Mouse (Mus musculus) olfactory bulb, adult 2 months (tissue): ENCODE measurements around the gene Htr7. TPM values are rescaled to one million over a fixed set of nuclear protein-coding genes. Genes with fewer than 3 reads are reported as not detected.
A peak's percentile ranks its signal among the peaks of the same experiment; 100 is the strongest.

Experiments
- H3K27ac ChIP-seq: fragments of 200-500 bp; 2 replicates; pipeline ENCODE4 v1.5.1; 2012; ENCODE audit warnings: low read depth, low read length; ENCODE audit not compliant: insufficient read depth
- H3K4me1 ChIP-seq: fragments of 200-500 bp; 2 replicates; pipeline ENCODE4 v1.6.1; 2012; ENCODE audit warnings: low read length; ENCODE audit not compliant: control insufficient read depth, insufficient read depth
- H3K4me3 ChIP-seq: fragments of 200-500 bp; 2 replicates; pipeline ENCODE4 v1.5.1; 2012; ENCODE audit warnings: mild to moderate bottlenecking, low read depth, low read length, moderate library complexity; ENCODE audit not compliant: insufficient read depth
- CTCF ChIP-seq: fragments of 200-500 bp; IDR thresholded peaks from 2 replicates; pipeline ENCODE4 v1.5.1; 2012; ENCODE audit warnings: low read depth, mild to moderate bottlenecking, low read length, moderate library complexity; ENCODE audit not compliant: insufficient read depth
- POLR2A ChIP-seq: fragments of 200-500 bp; IDR thresholded peaks from 2 replicates; pipeline ENCODE4 v1.6.1; 2012; ENCODE audit warnings: mild to moderate bottlenecking, low read depth, low read length, moderate library complexity; ENCODE audit not compliant: insufficient read depth
- WGBS: fragments of 180-500 bp; shearing (Covaris S2); methylation state at CpG from one replicate; pipeline ENCODE4 v1.1.7; 2018; 5-methylcytosine and 5-hydroxymethylcytosine counted together
- polyA plus RNA-seq: library from polyadenylated mRNA; stranded (reverse); fragments of >200 nt; gene quantifications from 2 replicates; pipeline ENCODE4 v1.2.4, GENCODE M21; 2012; ENCODE audit warnings: low replicate concordance; ENCODE audit not compliant: missing spikeins, insufficient read depth, insufficient read length

Htr7 gene
- polyA plus RNA-seq, 1 experiment = not detected

DNA sequence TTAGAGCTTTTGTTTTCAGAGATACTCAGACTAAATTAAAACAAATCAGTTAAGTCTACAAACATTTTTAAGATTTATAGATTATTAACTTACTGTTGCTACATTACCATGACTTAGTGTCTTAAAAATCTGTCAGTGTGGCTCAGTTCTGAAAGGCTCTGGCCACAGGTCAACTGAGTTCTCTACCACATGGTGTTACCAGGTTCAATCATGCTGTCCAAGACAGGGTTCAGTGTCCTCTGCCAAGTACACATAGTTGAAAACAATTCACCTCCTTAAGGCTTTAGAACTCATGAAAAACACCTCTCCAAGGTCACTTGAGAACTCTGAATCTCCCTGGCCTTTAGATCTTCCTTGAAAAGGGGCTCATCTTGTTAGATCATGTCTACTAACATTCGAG lies 69.8 kb downstream of the Htr7 start:
- Histone ChIP-seq H3K4me1 (no peaks in the 10 kb centered on the region), H3K27ac (no peak overlapping the region), H3K4me3 (no peak overlapping the region)
- no peak for TF ChIP-seq POLR2A
- no peak for TF ChIP-seq CTCF
- WGBS = 80% methylated on average over 1 of the region's 1 CpGs

- TF ChIP-seq CTCF (no peak), POLR2A (no peak)
- Histone ChIP-seq H3K4me1 (no peaks in the 10 kb centered on the region), H3K4me3 (no peak overlapping the region), H3K27ac (no peak overlapping the region)
These were observed 82.6 kb downstream of the Htr7 start for GRCm38 (mm10) chr19:35974681-35975080.

DNA sequence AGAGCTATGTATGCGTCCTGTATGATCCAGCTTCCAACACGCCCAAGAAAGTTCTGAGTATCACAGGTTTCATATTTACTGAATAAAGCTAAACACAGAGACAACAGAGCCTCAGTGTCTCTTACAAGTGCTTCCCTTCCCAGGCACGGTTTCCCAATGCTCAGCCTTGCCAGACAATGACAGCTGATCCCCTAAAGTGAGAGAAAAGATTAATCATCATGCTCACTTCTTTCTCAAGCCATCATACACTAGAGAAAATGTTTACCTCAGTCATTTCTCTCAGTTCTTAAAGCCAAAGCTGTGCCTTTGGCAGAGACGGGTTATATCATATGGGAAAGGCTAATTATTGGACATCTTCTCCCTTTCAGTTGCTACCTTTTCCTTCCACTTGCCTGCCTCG lies 99.7 kb downstream of the Htr7 start:
- no peak for TF ChIP-seq POLR2A
- TF ChIP-seq CTCF = no peak
- no peak overlapping the region for H3K4me3 ChIP-seq
- WGBS = 87% methylated on average over 5 of the region's 5 CpGs
- H3K4me1 ChIP-seq = no peaks in the 10 kb centered on the region
- no peak overlapping the region for H3K27ac ChIP-seq

GRCm38 (mm10) chr19:35955698-35956097 lies 101.6 kb downstream of the Htr7 start:
- no peak overlapping the region for H3K27ac ChIP-seq
- H3K4me3 ChIP-seq = no peak overlapping the region
- TF ChIP-seq POLR2A (no peak), CTCF (no peak)
- no peaks in the 10 kb centered on the region for H3K4me1 ChIP-seq
- 93% methylated on average over 13 of the region's 13 CpGs for WGBS

DNA sequence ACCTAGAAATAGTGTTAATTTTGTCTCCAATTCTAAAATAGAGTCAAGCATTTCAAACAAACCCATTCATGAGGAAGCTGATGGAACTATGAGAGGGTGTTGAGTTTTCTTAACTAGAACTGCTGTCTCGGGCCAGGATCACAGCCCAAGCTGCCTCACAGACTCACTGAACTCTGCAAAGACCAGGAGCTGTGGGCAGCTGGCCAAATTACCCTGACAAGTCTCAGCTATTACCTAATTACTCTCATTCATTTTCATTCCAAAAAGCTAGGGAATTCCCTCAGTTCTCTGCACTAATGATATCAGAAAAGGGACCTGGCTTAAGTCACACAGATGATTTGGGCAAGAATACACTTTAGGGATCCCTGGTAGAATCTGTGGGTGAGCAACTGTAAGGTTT lies 107.4 kb downstream of the Htr7 start:
- TF ChIP-seq POLR2A (no peak), CTCF (no peak)
- Histone ChIP-seq H3K4me1 (no peaks in the 10 kb centered on the region), H3K4me3 (no peak overlapping the region), H3K27ac (no peak overlapping the region)
- 41% methylated on average over 1 of the region's 1 CpGs for WGBS

DNA sequence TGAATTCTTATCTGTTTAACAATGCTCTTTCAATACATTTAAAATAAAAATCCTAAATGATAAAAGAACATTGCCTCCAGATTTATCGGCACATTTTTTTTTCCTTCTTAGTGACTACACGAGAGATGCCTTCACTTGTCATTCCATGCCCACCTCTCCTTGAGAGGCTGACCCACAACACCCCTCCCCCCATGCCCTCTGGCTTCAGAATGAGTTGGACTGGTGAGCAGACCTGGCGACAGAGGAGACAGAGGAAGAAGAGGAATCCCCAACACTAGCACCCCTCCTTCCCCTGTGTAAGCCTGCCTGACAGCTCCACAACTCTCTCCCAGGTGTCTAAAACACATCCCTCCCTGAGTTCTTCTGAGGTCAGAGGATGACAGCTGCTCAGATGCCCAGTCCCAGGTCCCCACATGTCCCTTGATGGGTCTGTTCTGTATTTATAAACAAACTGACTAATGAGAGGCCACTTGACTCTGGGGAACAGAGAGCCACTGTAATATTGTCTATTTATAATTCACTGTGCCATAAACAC lies 132.3 kb downstream of the Htr7 start:
- TF ChIP-seq POLR2A (no peak), CTCF (no peak)
- WGBS = 73% methylated on average over 3 of the region's 3 CpGs
- Histone ChIP-seq H3K4me3 (no peak overlapping the region), H3K4me1 (peaks cover 6% of the 10 kb centered on the region), H3K27ac (peak overlapping the region; percentile 36; the same call in 1 of the 2 replicates)

GRCm38 (mm10) chr19:35924418-35924817 lies 132.9 kb downstream of the Htr7 start:
- Histone ChIP-seq H3K27ac (peak overlapping the region; percentile 10; the same call in 1 of the 2 replicates), H3K4me1 (peaks cover 6% of the 10 kb centered on the region), H3K4me3 (no peak overlapping the region)
- WGBS = 27% methylated on average over 5 of the region's 5 CpGs
- TF ChIP-seq CTCF (no peak), POLR2A (no peak)

Other genes with a start within 250 kb of the Htr7 start
- not detected in 2 replicates for gene Rpp30, start 26.2 kb upstream of the Htr7 start, polyA plus RNA-seq
- not detected in 2 replicates for gene Ankrd1, start 62.6 kb upstream of the Htr7 start, polyA plus RNA-seq